Mouse (Mus musculus) liver, embryonic 14.5 days (tissue): Measurements from ENCODE around the gene Palld. TPM values are rescaled to one million over a fixed set of nuclear protein-coding genes. Genes with fewer than 3 reads are reported as not detected.
A peak's percentile ranks its signal among the peaks of the same experiment; 100 is the strongest.

Experiments used
- ATAC-seq: fragments of 200-750 bp; cut with Nextera tagmentation; 2 replicates; pipeline ENCODE4 v1.8.0; 2017; ENCODE audit warnings: moderate number of reproducible peaks, mild to moderate bottlenecking, moderate library complexity; ENCODE audit not compliant: insufficient read depth
- DNase-seq, 3 experiments: peaks; one replicate each; pipeline ENCODE4 v3.0.0-alpha.2; 2012 to 2013; ENCODE audit warnings: low read depth in 3 of 3, low spot score in 3 of 3
- H3K27ac ChIP-seq: fragments of 300-500 bp; sonication (generic); 2 replicates; pipeline ENCODE4 v1.5.1; 2014; ENCODE audit warnings: moderate library complexity, mild to moderate bottlenecking, control low read depth, inconsistent platforms
- H3K27me3 ChIP-seq: fragments of 300-500 bp; sonication (generic); 2 replicates; pipeline ENCODE4 v1.6.1; 2014; ENCODE audit warnings: mild to moderate bottlenecking, low read length, moderate library complexity; ENCODE audit not compliant: control insufficient read depth, insufficient read depth
- H3K36me3 ChIP-seq: fragments of 300-500 bp; sonication (generic); replicated peaks from 2 replicates; pipeline ENCODE4 v1.6.1; 2014; ENCODE audit warnings: low read depth; ENCODE audit not compliant: control insufficient read depth, insufficient read depth
- H3K4me1 ChIP-seq, 2 experiments: fragments of 200-500 bp in 1 of 2; fragments of 300-500 bp in 1 of 2; sonication (generic) in 1 of 2; replicated peaks; 2 replicates each; pipeline ENCODE4 v1.6.1; 2012 to 2014; ENCODE audit warnings: antibody characterized with exemption in 1 of 2, inconsistent platforms in 1 of 2, low read length in 1 of 2; ENCODE audit not compliant: control insufficient read depth in 2 of 2, insufficient read depth in 2 of 2
- H3K4me2 ChIP-seq: fragments of 300-500 bp; sonication (generic); 2 replicates; pipeline ENCODE4 v1.6.1; 2014; ENCODE audit warnings: low read depth, mild to moderate bottlenecking, control low read depth, moderate library complexity
- H3K4me3 ChIP-seq, 2 experiments: fragments of 200-500 bp in 1 of 2; fragments of 300-500 bp in 1 of 2; sonication (generic) in 1 of 2; 2 replicates each; pipeline ENCODE4 v1.5.1; 2012 to 2014; ENCODE audit warnings: low read depth in 2 of 2, low read length in 2 of 2, mild to moderate bottlenecking in 2 of 2, control low read depth in 1 of 2, inconsistent platforms in 1 of 2, moderate library complexity in 1 of 2; ENCODE audit not compliant: insufficient read depth in 1 of 2
- H3K9ac ChIP-seq: fragments of 300-500 bp; sonication (generic); replicated peaks from 2 replicates; pipeline ENCODE4 v1.6.1; 2014; ENCODE audit warnings: mild to moderate bottlenecking, control low read depth, moderate library complexity
- H3K9me3 ChIP-seq: fragments of 300-500 bp; sonication (generic); 2 replicates; pipeline ENCODE4 v1.6.1; 2016; ENCODE audit warnings: low read length, mixed read lengths; ENCODE audit not compliant: control insufficient read depth
- CTCF ChIP-seq: IDR thresholded peaks from 2 replicates; pipeline ENCODE4 v1.5.1; 2016; ENCODE audit warnings: antibody characterized with exemption, low read depth, control low read depth
- EP300 ChIP-seq: IDR thresholded peaks from 2 replicates; pipeline ENCODE4 v1.6.1; 2016; ENCODE audit warnings: antibody characterized with exemption, low read depth
- WGBS: fragments of 180-500 bp; shearing (Covaris S2); extraction: QIAGEN DNeasy Blood & Tissue Kit; methylation state at CpG from one replicate; pipeline ENCODE4 v1.1.7; 2014; ENCODE audit not compliant: insufficient replicate concordance; 5-methylcytosine and 5-hydroxymethylcytosine counted together
- polyA plus RNA-seq, 2 experiments: library from polyadenylated mRNA; depleted of rRNA in 1 of 2; stranded (reverse) in 1 of 2; unstranded in 1 of 2; fragments of >200 nt; fragmentation: Nextera tagmentation in 1 of 2; extraction: Ambion mirVana in 1 of 2; gene quantifications; 2 replicates each; pipeline versions ENCODE4 v1.2.1 to v1.2.3; 2012 to 2014

Gene Palld
- polyA plus RNA-seq, 2 experiments, result 1.8 to 2.9 TPM

DNA sequence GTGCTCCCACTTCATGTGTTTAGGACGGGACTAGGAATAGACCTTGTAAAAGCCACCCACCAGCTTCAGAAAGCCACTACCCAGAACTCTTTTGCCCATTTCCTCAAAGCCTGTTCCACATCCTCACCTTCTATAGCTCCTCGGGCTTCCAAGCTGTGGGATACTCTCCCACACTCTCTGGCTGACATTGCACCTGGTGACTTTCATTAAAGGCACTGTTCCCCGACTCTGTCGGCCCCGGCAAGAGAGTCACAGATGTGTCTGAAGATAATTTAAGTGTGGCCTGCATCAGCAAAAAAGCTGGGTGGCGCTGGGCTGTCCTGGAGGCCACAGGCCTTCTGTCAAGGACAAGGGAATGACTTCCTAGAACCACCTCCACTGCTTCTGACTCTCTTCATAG is 350.3 kb downstream of the Palld start:
- no peaks in the 10 kb centered on the region for H3K4me1 ChIP-seq
- DNase-seq (no peak), ATAC-seq (no peak)
- no peak overlapping the region for H3K27ac ChIP-seq
- H3K27me3 ChIP-seq, result no peaks in the 10 kb centered on the region
- H3K4me3 ChIP-seq, result no peak overlapping the region
- peaks cover 2% of the 10 kb centered on the region; the same call in 1 of the 2 replicates for H3K36me3 ChIP-seq
- 32% methylated on average over 6 of the region's 6 CpGs for WGBS
- no peaks in the 10 kb centered on the region; the same call in 1 of the 2 replicates for H3K9me3 ChIP-seq
- H3K9ac ChIP-seq, result no peak overlapping the region
- H3K4me2 ChIP-seq, result no peak overlapping the region
- no peak for TF ChIP-seq EP300
- TF ChIP-seq CTCF, result no peak

DNA sequence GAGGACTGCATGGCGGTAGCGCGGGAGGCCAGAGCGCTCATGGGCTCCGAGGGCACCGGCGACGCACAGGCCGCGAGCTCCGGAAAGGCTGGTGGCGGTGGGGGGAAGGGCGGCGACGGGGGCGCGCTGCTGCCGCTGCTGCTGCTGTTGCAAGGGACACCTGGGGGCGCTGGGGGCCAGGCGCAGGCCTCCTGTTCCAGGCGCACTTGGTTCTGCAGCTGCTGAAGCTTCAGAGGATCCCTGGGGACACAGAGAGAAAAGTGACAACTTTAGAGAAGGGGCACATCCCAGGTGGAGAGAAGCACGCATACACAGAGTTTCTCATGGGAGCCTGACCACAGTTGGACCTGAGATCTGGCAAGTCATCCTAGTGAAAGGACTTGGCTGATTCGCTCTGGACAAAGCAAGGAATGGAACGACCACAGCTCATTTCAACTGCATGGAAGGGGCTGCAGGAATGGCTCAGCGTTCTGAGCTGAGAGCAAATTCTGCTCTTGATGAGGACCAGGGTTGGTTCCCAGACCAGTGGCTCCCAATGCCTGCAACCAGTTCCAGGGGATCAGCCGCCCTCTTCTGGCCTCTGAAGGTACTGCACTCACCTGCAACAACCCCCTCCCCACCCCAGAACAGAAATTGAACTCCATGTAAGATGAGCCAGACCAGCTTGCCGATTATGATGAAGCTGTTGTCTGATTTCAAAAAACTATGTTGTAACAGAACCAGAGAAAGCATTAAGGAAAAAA is 352.3 kb downstream of the Palld start:
- Histone ChIP-seq H3K27me3 (no peaks in the 10 kb centered on the region), H3K36me3 (peaks cover 2% of the 10 kb centered on the region; the same call in 1 of the 2 replicates), H3K4me3 (no peak overlapping the region), H3K27ac (no peak overlapping the region), H3K9ac (no peak overlapping the region), H3K9me3 (no peaks in the 10 kb centered on the region; the same call in 1 of the 2 replicates), H3K4me2 (no peak overlapping the region), H3K4me1 (no peaks in the 10 kb centered on the region)
- ATAC-seq (no peak), DNase-seq (no peak)
- TF ChIP-seq CTCF (peak; percentile 67), EP300 (no peak)
- 71% methylated on average over 27 of the region's 27 CpGs for WGBS

DNA sequence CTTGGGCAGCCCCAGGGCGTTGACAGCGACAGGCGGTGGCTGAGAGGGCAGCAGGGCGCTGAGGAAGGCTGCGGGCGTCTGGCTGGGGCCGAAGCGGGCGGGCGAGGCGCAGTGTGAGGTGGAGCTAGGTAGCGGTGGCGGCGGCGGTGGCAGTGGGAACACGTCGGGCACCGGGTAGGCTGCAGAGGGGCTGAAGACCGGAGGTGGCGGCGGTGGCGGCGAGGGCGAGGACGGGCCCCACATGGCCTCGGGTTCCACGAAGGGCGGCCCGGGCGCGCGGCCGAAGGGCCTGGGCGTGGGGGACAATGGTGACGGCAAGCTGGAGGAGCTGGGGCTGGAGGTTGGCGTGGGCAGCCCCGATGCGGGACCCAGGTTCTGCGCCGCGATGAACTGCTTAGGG is 352.9 kb downstream of the Palld start:
- Histone ChIP-seq H3K36me3 (peaks cover 2% of the 10 kb centered on the region; the same call in 1 of the 2 replicates), H3K9ac (no peak overlapping the region), H3K9me3 (no peaks in the 10 kb centered on the region; the same call in 1 of the 2 replicates), H3K4me1 (no peaks in the 10 kb centered on the region), H3K27me3 (no peaks in the 10 kb centered on the region), H3K27ac (no peak overlapping the region), H3K4me2 (no peak overlapping the region), H3K4me3 (no peak overlapping the region)
- DNase-seq (no peak), ATAC-seq (no peak)
- TF ChIP-seq CTCF (no peak), EP300 (no peak)
- 80% methylated on average over 39 of the region's 41 CpGs for WGBS

DNA sequence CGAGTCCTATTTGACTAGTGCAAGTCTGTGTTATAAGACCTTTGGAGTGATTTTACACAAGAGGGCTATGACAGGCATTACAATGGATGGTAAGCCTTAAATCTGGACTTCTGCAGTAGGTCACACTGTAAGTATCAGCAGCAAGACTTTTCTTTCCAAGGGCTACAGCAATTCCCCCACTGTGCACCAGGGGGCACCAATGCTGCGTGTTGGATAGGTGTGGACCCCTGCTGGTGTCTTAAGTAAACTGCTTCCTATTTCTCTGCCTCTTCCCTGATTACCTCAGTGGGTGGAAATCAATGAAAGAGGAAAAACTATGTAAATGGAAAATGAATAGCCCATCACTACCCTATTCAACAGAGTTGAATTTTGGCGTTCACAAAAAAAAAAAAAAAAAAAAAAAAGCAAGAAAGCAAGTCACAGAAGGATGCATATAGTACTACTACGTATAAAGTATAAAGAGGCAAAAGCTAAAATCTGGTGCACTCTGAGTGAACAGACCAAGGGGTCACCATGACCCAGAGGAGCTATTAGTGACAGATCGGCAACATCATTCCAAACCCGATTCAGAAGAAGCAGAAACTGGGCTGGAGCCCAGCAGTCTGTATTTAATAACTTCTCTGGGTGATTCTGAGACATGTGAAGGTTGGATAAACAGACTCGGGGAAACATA is 362.5 kb downstream of the Palld start:
- H3K27me3 ChIP-seq, result no peaks in the 10 kb centered on the region
- no peak overlapping the region for H3K27ac ChIP-seq
- no peak overlapping the region for H3K9ac ChIP-seq
- TF ChIP-seq EP300 (no peak), CTCF (peak; percentile 97)
- no peak overlapping the region for H3K4me3 ChIP-seq
- no peaks in the 10 kb centered on the region for H3K4me1 ChIP-seq
- H3K9me3 ChIP-seq, result no peaks in the 10 kb centered on the region
- H3K36me3 ChIP-seq, result no peaks in the 10 kb centered on the region
- DNase-seq, result peak; percentile 50 to 63 (median 50)
- 39% methylated on average over 7 of the region's 7 CpGs for WGBS
- ATAC-seq, result 0 out of 2 replicates have a peak, but pooled peaks have one; percentile 41
- no peak overlapping the region for H3K4me2 ChIP-seq

DNA sequence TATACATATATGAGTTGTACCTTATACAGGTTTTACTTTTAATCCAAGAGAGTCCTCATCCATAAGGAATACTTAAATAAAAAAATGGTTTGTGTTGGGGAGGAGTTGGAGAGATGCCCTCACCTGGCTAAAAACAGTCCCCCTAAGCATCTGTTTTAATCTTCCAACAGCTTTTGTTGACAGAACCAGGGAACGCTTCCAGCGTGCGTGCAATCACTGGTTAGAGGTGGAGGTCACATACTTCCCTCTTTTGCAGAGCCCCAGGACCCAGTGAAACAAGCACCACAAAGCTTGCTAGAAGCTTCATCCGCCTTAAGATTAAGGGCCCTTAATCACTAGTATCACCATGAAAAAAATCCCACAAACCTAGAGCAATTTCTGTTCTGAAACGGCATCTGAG is 365.0 kb downstream of the Palld start:
- no peak for TF ChIP-seq EP300
- no peak for TF ChIP-seq CTCF
- no peaks in the 10 kb centered on the region for H3K27me3 ChIP-seq
- 0 out of 4 replicates have a peak, but pooled peaks cover 0 to 2% of the 10 kb centered on the region in 2 experiments for H3K4me1 ChIP-seq
- WGBS, result 55% methylated on average over 5 of the region's 5 CpGs
- no peak overlapping the region for H3K9ac ChIP-seq
- DNase-seq, result no peak
- H3K36me3 ChIP-seq, result no peaks in the 10 kb centered on the region
- H3K9me3 ChIP-seq, result no peaks in the 10 kb centered on the region
- no peak overlapping the region for H3K27ac ChIP-seq
- H3K4me2 ChIP-seq, result no peak overlapping the region
- ATAC-seq, result no peak
- no peak overlapping the region for H3K4me3 ChIP-seq
